Mouse (Mus musculus) heart, postnatal 14 days (tissue): Measurements from ENCODE around the gene Map3k5. TPM values are rescaled to one million over a fixed set of nuclear protein-coding genes. Genes with fewer than 3 reads are reported as not detected.
A peak's percentile ranks its signal among the peaks of the same experiment; 100 is the strongest.

Experiments used
- DNase-seq, 2 experiments: peaks; one replicate each; pipeline ENCODE4 v3.0.0; 2021 to 2022
- intact Hi-C: fragments of 180-260 bp; cut with DNase I; formaldehyde crosslinking; loops from one replicate; pipeline ENCODE4 v1.15.1; 2025
- total RNA-seq, 2 experiments: library from RNA; stranded (reverse); gene quantifications; 2 replicates each; pipeline ENCODE4 v1.2.3; 2021

The Map3k5 gene
- total RNA-seq, 2 experiments from 2014 or later, result 30.0 to 38.9 TPM

DNA sequence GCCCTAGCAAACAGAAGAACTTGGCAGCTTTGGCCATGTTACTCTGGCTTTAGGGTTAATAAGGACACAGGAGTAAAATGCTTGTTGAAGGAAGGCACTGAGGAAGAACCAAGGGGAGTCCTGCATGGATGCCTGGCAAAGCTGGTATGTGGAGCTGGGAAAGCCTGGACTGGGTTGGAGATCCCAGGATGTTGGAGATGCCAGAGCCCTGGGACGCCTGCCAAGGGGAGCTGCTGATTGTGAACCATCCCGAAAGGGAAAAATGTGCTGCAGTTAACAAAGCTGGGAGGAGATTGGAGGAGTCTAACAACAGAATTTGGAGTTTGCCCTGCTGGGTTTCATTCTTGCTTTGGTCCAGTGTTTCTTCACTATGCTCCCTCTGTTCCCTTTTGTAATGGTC is 97.7 kb downstream of the Map3k5 start:
- intact Hi-C loops, result no loop called here
- DNase-seq, result peak; percentile 77 to 86

DNA sequence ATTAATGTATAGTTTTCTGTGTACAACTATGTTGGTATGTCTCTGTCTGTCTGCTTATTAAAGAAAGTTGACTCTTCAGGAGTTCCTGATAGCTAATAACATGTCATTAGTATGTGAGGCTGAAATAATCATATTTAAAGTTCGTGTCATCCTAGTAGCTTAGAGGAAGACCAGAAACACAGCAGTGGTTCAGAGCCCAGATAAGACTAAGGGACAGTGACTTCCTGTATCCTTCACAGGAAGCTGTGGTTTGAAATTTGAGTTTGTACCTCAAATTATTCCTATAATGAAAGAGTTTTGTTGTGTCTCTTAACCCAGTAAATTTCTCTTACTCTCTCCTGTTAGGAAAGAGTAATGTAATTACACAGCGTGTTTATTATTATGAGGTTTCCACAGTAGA is 102.1 kb downstream of the Map3k5 start:
- intact Hi-C loops, result no loop called here
- DNase-seq, result no peak

DNA sequence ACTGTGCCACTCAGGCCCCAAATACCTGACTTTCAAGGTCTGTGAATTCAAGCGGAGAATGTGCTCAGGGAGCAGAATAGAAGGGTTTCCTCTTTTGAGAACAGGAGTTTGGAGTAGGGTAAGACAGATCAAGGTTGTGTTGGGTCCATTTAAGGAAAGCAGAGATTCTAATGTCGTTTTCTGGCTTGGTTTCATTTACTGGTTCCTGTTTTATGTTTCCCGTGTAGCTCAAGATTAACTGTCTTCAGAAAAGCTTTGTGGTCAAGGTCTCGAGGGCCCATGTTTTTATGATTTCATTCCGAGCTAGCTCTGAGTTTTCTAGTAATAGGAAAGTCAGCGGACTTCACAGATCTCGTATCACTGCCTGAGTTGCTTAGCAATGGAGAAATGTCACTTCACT is 102.6 kb downstream of the Map3k5 start:
- intact Hi-C loops, result no loop called here
- no peak for DNase-seq

DNA sequence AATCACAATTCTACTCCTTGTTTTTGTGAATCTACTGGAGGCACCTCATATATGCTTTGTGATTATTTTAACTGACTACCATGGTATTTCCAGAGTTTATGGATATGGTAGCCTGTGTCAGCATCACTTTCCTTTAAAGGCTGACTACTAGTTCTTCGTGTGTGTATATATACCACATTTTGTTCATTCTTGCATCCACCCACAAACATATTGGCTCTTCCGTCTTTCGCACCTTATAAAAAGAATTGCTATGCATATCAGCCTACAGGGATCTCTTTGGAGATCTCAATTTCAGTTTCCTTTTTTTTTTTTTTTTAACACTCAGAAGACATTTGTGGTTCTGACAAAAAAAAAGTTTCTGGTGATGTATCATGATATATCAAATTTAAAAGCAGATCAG is 105.3 kb downstream of the Map3k5 start:
- intact Hi-C loops, result no loop called here

DNA sequence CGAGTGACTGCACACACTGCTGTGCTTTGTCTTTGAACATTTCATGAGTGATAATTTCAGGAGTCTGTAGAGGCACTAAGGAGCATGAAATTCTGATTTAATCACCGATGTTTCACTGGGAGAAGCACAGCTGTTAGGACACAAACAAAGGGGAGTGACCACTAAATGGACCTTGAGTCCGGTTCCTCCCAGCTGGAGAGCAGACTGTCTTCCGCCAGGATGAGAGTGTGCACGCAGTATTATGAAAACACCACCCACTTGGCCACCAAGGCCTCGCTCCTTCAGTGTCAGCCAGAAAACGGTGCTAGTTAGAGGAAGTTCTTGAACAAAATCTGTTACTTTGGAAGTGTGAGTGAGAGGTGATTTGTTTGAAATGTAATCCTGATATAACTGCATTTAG is 105.8 kb downstream of the Map3k5 start:
- intact Hi-C loops, result no loop called here
- DNase-seq, result peak; percentile 57 to 58

More for the DNA sequence above, 105.3 kb downstream of the Map3k5 start:
- no peak for DNase-seq

DNA sequence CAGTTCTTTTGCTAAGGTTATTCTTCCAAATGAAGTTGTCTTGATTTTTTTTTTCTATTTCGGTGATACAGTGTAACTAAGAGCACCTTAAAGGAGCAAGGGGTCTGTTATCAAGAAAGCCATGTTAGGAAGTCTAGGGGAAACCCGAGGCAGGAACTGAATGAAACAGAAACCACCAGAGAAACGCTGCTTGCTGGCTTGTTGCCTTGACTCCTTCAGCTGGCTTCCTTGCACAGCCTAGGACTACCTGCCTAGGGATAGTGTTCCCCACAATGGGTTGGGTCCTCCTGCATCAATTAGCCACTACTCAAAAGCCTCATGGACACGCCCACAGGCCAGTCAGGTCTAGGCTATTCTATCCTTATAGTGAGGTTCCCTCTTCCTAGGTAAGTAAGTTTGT is 106.4 kb downstream of the Map3k5 start:
- no peak for DNase-seq
- intact Hi-C loops, result no loop called here

DNA sequence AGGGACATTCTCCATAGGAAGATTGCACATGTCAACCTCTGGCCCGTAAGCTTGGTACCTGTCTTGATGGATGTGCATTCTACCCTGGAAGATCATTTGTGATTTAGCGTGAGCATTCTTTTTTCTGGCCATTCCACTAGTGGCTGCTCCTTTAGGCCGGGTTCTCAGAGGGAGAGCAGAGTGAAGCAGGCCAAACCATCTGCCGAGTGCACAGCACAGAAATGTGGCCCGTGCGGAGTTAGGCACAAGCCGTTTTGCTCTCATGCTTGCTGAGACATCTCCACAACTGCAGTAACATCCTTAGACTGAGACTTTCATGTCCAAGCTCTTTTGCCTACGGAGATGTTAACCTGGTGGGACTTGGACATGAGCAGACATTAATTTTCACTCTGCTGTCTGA is 107.8 kb downstream of the Map3k5 start:
- intact Hi-C loops, result no loop called here
- no peak for DNase-seq

DNA sequence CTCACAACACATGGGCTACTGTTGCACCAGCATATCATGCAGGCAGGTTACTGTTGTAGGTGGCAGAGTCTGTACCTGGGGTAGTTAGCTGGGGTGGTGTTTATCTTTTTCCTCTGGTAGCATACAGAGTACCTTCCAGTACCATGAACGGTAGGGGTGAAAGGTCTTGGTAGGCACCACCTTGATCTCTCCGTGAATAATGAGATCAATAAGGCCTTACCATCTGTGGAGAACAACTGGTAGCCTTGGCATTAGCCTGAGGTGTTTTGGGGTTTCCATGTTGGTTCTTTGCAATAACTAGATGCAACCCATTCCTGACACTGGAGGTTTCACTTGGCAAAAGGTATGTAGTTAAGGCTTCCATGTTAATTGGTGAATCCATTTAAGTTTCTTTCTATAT is 109.8 kb downstream of the Map3k5 start:
- DNase-seq, result no peak
- intact Hi-C loops, result no loop called here

DNA sequence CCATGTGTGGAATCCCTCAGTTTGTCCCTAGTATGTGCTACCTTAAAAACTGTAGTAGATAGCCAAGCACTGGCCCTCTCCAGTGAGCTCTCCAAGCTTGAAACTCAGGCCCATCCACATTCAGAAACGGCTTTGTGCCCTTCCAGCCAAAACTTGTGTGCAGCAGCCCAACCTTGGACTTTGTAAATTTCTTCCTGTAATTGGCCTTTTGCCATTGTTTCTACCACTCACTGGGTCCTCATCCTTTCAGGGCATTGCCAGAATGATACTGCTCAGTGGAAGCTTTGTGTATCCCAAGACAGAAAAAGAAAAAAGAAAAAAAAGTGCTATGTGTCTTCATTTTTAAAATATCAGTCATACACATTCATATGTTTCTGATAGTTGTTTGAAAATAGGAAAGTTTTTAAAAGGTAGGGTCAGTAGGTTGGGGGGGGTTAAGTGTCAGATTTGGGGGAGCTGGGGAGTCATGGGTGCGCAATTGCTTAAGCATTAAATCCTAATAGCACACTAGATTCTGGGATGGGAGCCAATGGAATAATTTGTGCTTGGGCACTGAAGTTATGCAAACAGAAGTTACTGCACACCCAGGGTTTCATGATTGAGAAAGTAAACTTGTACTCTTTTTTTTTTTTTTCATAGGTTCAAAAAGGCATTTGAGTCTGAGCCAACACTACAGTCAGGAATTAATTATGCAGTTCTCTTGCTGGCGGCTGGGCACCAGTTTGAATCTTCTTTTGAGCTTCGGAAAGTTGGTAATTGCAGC is 111.6 kb downstream of the Map3k5 start:
- no peak for DNase-seq
- intact Hi-C loops, result no loop called here

DNA sequence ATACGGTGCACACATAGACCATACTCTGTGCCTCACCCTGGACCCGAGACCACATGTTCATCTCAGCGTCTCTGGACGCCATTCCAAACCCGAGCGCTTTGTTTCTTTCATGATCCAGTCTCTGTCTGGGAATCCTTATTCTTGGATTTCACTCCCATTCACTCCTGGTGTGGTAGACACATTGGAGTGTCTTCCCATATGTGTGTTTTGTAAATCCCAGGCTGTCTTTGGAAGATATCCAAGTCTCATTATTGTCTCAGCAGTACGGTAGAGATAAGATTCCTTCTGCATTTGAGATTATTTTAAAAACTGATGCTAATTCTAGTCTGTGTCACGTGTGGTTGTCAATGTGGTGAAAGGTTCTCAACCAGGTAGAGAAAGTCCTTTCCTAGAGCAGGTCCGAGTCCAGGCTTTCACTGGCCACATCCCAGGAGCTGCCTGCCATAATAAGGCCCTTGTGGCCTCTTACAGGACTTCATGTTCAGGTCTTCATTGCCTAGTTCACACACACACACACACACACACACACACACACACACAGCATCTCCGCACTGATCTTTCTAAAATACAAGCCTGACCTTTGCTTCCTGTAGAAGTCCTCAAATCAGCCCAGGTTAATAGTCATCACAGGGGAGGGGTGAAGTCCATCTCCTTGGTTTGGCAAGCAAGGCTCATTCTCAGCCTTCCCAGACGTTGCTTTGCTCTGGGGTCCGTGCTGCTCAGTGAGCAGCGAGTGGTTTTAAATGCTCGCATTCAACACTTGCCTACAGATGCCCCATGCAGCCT is 122.8 kb downstream of the Map3k5 start:
- DNase-seq, result no peak
- intact Hi-C loops, result loop anchor here (5.0 kb wide), 1 partner anchor 125 kb away; the partner anchor contains the start of gene Map3k5

DNA sequence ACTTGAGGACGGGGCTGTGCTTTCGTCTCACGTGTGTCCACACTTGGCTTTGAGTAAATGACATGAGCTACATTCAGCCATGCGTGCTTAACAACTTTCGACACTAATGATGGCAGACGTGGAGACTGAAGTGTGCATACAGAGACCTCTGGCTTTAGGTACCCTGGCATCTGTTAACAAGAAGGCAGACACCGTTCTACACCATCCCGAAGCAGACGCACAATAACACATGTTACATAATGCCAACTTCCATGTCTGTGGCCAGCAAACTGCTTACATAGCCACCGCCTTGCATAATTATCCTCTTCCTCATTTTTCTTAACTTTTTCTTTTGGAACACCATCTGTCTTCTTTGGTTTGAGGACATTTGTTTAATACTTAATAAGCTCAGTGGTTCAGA is 123.8 kb downstream of the Map3k5 start:
- intact Hi-C loops, result loop anchor here (5.0 kb wide), 1 partner anchor 126 kb away; the partner anchor contains the start of gene Map3k5
- DNase-seq, result no peak

DNA sequence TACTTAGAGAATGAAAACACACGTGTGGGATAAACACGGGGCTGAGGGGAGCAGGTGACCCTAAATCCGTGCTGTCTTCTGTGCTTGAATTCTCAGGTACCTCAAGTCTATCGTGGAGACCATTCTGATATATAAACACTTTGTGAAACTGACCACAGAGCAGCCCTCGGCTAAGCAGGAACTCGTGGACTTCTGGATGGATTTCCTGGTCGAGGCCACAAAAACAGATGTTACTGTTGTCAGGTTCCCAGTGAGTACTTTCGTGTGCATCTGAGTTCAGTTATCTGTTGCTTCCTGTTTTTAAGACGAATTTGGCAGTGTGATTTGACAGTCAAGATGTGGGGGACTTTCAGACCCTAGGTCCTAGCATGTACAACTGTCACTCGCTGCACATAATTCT is 124.6 kb downstream of the Map3k5 start:
- intact Hi-C loops, result loop anchor here (5.0 kb wide), 1 partner anchor 127 kb away; the partner anchor contains the start of gene Map3k5

DNA sequence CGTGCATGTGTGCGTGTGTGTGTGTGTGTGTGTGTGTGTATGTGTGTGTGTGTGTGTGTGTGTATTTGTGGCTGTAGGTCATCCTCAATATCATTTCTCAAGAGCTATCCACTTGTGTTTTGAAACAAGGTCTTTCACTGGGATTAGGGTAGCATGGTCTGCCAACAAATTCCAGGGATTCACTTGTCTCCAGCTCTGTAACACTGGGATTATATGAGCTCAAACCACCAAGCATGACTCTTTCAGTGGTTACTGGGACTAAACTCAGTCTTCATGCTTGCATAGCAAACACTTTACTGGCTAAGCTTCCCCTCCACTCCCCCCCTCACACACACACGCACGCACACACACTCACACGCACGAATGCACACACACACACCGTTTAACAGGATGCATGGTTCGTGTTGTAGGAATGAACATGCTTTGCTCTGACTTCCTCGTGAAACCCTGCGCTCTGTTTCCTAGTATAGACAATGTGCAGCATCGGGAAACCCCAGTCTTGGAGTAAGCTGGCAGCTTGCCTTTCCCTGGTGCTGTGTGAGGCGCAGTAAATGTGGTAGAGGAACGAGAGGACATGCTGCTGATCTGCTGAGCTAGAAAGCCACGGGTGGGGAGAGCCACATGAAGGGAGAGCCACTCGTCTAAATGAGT is 126.2 kb downstream of the Map3k5 start:
- intact Hi-C loops, result loop anchor here (5.0 kb wide), 1 partner anchor 38 kb away; no protein-coding TSS in a partner anchor
- peak; percentile 24 to 44 for DNase-seq

More for the DNA sequence above, 124.6 kb downstream of the Map3k5 start:
- DNase-seq, result no peak

DNA sequence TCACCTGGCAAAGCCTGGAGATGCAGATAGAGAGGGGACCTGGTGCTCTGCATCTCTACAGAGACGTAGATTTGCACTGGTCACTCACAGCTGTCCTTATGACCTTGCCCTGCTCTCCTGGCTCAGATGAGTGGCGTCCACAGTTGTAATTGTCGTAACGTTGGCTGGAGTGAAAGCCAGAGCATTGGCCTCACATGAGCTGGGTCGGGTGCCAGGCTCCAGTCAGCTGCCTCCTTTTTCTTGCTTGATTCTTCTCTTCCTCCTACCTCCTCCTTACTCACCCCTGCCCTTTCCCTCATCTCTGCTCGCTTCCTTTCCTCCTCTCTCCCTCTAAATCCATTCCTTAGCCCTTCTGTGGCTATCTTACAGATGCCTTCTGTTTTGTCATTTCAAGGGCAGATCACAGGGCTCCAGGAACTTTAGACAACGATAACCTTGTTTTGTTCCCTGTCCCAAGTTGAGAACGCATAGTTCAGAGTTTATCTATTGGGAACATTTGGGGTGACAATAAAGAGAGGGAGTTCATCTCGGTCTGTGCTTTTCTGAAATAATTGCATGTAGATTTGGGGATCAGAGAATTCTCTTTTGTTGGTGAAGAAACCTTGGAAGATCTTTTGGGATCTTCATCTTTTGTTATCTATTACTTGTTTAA is 130.4 kb downstream of the Map3k5 start:
- intact Hi-C loops, result loop anchor here (5.0 kb wide), 1 partner anchor 42 kb away; no protein-coding TSS in a partner anchor
- peak in 1 of 2 experiments; percentile 23 for DNase-seq

DNA sequence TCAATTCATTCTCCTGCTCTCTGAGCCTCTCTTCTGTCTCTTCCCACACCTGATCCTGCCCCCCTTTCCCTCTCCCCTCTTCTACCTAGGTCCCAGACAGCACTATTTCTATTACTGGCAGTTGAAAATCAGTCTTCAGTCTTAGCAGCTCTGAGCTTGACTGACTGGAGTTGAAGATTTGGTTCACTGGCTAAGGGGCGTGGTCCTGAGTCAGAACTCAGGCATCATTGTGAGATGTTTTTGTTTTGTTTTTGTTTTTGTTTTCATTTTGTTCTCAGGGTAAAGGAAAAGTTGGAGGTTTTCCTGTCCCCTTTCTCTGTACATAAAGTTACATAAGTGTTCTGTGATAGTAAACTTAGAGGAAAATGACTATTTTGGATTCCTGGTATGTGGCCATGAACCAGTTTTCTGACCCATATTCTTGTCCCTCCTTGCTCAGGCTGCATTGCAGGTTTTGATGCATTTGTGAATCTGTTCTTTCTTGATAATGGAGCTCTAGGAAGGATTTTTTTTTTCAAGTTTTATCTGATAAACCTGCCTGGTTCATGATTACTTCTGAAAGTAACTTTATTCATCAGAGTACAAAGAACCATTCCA is 131.9 kb downstream of the Map3k5 start:
- intact Hi-C loops, result no loop called here
- DNase-seq, result no peak

DNA sequence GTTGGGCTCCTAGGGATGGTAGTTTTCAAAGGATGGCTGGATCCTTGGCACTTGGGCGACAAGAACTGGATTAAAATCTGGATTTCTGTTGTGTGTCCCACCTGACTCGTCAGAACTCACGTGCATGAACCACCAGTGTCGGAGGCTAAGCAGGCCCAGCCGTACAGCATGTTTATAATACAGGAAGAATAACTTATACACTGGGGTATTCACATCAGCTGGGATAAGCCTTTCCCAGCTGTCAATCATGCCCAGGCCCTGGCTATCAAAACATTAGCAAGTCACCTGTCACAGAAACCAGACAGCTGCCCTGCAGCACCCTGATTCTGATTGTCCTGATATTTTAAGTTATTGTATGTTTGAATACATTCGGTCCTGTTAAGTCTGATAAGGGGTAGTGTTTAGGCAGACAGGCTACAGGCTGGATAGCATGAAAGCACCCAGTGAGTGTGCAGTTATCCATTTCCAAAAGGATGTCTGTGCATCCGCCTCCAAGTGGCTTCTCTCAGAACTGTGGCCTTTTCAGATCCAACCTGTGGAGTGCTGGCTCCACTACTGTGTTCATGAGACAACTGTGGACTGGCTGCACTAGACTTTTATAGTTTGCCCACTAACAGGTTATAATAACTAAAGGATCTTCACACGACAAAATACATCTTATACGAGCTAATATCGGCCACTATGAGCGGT is 135.6 kb downstream of the Map3k5 start:
- no peak for DNase-seq
- intact Hi-C loops, result loop anchor here (5.0 kb wide), 1 partner anchor 43 kb away; no protein-coding TSS in a partner anchor

DNA sequence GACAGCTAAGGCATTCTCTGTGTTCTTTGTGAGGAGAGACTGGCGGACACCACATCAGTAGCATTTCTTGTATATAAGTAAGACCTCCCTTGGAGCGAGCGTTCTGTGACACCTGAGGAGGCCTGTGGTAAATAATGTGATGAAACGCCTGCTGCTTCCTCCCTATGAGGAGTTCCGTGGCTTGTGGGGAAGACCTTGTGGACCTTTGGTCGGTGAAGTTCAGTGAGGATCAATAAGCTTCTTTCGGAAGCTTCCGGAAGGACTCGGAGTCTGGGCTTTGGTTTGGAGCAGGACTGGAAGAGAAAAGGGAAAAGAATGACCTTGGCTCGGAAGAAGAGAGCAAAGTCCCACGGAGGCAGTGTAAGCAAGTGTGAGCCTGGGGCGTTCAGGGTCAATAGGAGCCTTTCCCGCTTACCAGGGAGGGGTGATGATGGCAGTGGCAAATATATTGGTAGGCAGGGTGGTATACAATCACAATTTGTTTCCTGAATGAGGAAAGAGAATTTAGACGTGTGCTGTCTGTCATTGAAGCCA is 136.4 kb downstream of the Map3k5 start:
- DNase-seq, result no peak
- intact Hi-C loops, result loop anchor here (5.0 kb wide), 1 partner anchor 43 kb away; no protein-coding TSS in a partner anchor

DNA sequence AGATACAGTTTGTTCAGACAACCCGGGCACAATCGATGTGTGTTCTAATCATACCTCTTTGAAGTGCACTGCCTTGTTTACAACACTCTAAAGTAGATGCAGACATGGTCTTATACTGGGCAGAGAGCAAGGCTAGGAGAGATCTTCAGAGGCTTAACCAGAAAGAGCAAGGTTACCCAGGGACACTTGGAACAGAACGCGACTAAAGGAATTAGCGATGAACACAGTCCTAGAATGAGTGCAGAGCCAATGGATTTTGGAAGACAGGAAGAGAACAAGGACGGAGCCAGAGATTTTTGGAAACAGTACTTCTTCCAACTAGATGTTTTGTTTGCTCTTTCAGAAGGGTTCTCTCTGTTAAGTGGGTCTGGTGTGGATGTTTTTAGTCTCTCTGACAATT is 137.4 kb downstream of the Map3k5 start:
- DNase-seq, result peak in 1 of 2 experiments; percentile 45
- intact Hi-C loops, result loop anchor here (2.0 to 5.0 kb wide), 3 partner anchors 44 to 165 kb away; partner anchors contain the start of gene Pex7
